Mouse (Mus musculus) embryonic facial prominence, embryonic 11.5 days (tissue): ENCODE data around the gene Nudt4. TPM values are rescaled to one million over a fixed set of nuclear protein-coding genes. Genes with fewer than 3 reads are reported as not detected.
A peak's percentile ranks its signal among the peaks of the same experiment; 100 is the strongest.

ENCODE experiments used
- ATAC-seq: fragments of 200-750 bp; cut with Nextera tagmentation; replicated peaks from 2 replicates; pipeline ENCODE4 v1.8.0; 2017; ENCODE audit warnings: low read depth; ENCODE audit not compliant: insufficient number of reproducible peaks, low FRiP score, low TSS enrichment
- DNase-seq: peaks from one replicate; pipeline ENCODE4 v3.0.0-alpha.2; 2015; ENCODE audit warnings: low spot score
- H3K27ac ChIP-seq: fragments of 300-500 bp; sonication (generic); replicated peaks from 2 replicates; pipeline ENCODE4 v1.5.1; 2014; ENCODE audit warnings: mild to moderate bottlenecking, low read depth, low read length, control low read depth
- H3K27me3 ChIP-seq: fragments of 300-500 bp; sonication (generic); 2 replicates; pipeline ENCODE4 v1.6.1; 2014; ENCODE audit warnings: mild to moderate bottlenecking, low read length, moderate library complexity, mixed read lengths; ENCODE audit not compliant: control insufficient read depth, insufficient read depth
- H3K36me3 ChIP-seq: fragments of 300-500 bp; sonication (generic); replicated peaks from 2 replicates; pipeline ENCODE4 v1.6.1; 2014; ENCODE audit warnings: low read depth, mild to moderate bottlenecking, low read length, moderate library complexity, mixed read lengths; ENCODE audit not compliant: control insufficient read depth, insufficient read depth
- H3K4me1 ChIP-seq: fragments of 300-500 bp; sonication (generic); 2 replicates; pipeline ENCODE4 v1.6.1; 2014; ENCODE audit warnings: low read length, mixed read lengths; ENCODE audit not compliant: control insufficient read depth, insufficient read depth
- H3K4me2 ChIP-seq: fragments of 300-500 bp; sonication (generic); 2 replicates; pipeline ENCODE4 v1.6.1; 2014; ENCODE audit warnings: low read depth, mild to moderate bottlenecking, control low read depth, low read length, moderate library complexity
- H3K4me3 ChIP-seq: fragments of 300-500 bp; sonication (generic); 2 replicates; pipeline ENCODE4 v1.5.1; 2014; ENCODE audit warnings: low read depth, low read length, control low read depth
- H3K9ac ChIP-seq: fragments of 300-500 bp; sonication (generic); replicated peaks from 2 replicates; pipeline ENCODE4 v1.6.1; 2014; ENCODE audit warnings: mild to moderate bottlenecking, control low read depth, low read length
- H3K9me3 ChIP-seq: fragments of 300-500 bp; sonication (generic); replicated peaks from 2 replicates; pipeline ENCODE4 v1.6.1; 2016; ENCODE audit warnings: mild to moderate bottlenecking, low read length, inconsistent platforms, mixed read lengths; ENCODE audit not compliant: control insufficient read depth
- WGBS: fragments of 180-500 bp; shearing (Covaris S2); extraction: QIAGEN DNeasy Blood & Tissue Kit; methylation state at CpG from one replicate; pipeline ENCODE4 v1.1.7; 2014; 5-methylcytosine and 5-hydroxymethylcytosine counted together
- polyA plus RNA-seq: library from polyadenylated mRNA; unstranded; fragments of >200 nt; fragmentation: Nextera tagmentation; extraction: Ambion mirVana; gene quantifications from 2 replicates; pipeline ENCODE4 v1.2.1, GENCODE M21; 2014

Nudt4 gene
- polyA plus RNA-seq, 1 experiment from 2014 or later = 142 TPM

GRCm38 (mm10) chr10:95514656-95515292 lies 49.2 kb downstream of the Nudt4 start, which contains the start of gene Ube2n:
Gene Ube2n (plus strand): TSS chr10:95515145.
- DNase-seq (peak; percentile 97), ATAC-seq (peak; percentile 97)
- under 1% methylated on average over 69 of the region's 81 CpGs for WGBS
- H3K4me3 ChIP-seq = peak within 1 kb of the TSS; percentile 100
- H3K4me1 ChIP-seq = no peaks in the 10 kb centered on the region
- peak within 1 kb of the TSS; percentile 97 for H3K9ac ChIP-seq
- no peaks in the 10 kb centered on the region for H3K9me3 ChIP-seq
- H3K4me2 ChIP-seq = peak within 1 kb of the TSS; percentile 56
- peak within 1 kb of the TSS; percentile 97 for H3K27ac ChIP-seq
- no peaks in the 10 kb centered on the region for H3K27me3 ChIP-seq
- H3K36me3 ChIP-seq = no peaks in the 10 kb centered on the region

- peak; percentile 31 for DNase-seq
- ATAC-seq = 0 out of 2 replicates have a peak, but pooled peaks have one; percentile 16
- 35% methylated on average over 15 of the region's 15 CpGs for WGBS
- H3K4me2 ChIP-seq = peak overlapping the region; percentile 51
- H3K4me3 ChIP-seq = peak overlapping the region; percentile 100
- H3K9me3 ChIP-seq = no peaks in the 10 kb centered on the region
- no peaks in the 10 kb centered on the region for H3K36me3 ChIP-seq
- no peaks in the 10 kb centered on the region for H3K27me3 ChIP-seq
- H3K4me1 ChIP-seq = no peaks in the 10 kb centered on the region
- peak overlapping the region; percentile 97 for H3K27ac ChIP-seq
- peak overlapping the region; percentile 97 for H3K9ac ChIP-seq
These were observed 50.0 kb downstream of the Nudt4 start for GRCm38 (mm10) chr10:95513768-95514556.

DNA sequence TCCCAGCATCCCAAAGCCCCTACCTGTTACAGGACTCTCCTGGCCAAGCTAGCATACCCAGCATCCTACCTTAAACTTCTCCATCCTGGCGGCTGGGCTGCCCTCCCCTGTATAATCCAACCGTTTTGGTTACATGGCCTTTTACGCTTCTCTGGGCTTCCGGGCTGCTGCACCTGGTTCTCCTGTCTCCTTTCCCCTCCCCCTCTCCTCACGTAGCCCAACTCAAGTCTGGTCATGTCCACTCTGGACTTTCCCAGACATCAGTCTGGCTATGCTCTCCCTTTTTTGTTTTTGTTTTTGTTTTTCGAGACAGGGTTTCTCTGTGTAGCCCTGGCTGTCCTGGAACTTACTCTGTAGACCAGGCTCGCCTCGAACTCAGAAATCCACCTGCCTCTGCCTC lies 51.3 kb downstream of the Nudt4 start:
- H3K4me1 ChIP-seq = no peaks in the 10 kb centered on the region
- no peak for DNase-seq
- H3K36me3 ChIP-seq = no peaks in the 10 kb centered on the region
- no peak overlapping the region for H3K9ac ChIP-seq
- no peaks in the 10 kb centered on the region for H3K9me3 ChIP-seq
- WGBS = 79% methylated on average over 8 of the region's 8 CpGs
- H3K27ac ChIP-seq = no peak overlapping the region
- H3K4me2 ChIP-seq = no peak overlapping the region
- no peaks in the 10 kb centered on the region for H3K27me3 ChIP-seq
- ATAC-seq = no peak
- no peak overlapping the region for H3K4me3 ChIP-seq

DNA sequence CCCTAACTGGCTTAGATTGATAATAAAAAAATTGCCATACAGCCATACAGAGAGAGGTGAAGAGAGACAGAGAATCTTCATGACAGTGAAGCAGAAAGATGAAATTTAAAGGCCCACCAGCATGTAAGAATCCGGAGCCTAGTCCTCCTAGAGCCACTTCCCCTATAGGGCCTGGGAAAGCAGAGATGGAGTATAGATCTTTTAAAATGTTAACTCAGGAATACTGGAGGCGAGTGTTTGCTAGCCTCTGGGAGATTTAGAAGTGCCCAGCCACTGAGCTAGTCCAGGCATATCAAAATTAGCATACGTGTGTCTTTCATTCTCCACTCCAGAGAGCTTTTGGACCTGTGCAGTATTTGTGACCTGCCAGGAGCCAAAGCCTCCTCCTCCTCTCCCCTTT lies 54.7 kb downstream of the Nudt4 start:
- H3K27ac ChIP-seq = no peak overlapping the region
- no peaks in the 10 kb centered on the region for H3K9me3 ChIP-seq
- H3K27me3 ChIP-seq = no peaks in the 10 kb centered on the region
- WGBS = 89% methylated on average over 3 of the region's 3 CpGs
- no peak for ATAC-seq
- no peak overlapping the region for H3K4me2 ChIP-seq
- no peaks in the 10 kb centered on the region for H3K36me3 ChIP-seq
- DNase-seq = no peak
- no peaks in the 10 kb centered on the region for H3K4me1 ChIP-seq
- no peak overlapping the region for H3K9ac ChIP-seq
- H3K4me3 ChIP-seq = no peak overlapping the region

DNA sequence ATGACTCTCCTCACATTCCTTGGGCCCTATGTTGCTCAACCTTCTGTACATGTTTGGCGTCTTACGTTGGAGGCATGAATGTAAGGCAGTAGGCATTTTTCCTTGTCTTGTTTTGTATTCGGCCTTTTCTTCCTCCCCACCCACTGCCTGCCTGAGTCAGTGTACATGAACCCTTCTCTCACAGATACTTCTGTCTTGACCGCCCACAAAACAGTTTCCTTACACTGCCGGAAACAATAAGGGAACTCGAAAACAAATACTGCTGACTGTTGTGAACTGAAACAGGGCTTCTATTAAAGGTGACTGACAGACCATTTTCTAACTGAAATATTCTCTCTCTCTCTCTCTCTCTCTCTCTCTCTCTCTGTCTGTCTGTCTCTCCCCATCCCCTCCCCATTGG lies 55.2 kb downstream of the Nudt4 start:
- Histone ChIP-seq H3K36me3 (no peaks in the 10 kb centered on the region), H3K9me3 (no peaks in the 10 kb centered on the region), H3K27me3 (no peaks in the 10 kb centered on the region), H3K4me2 (no peak overlapping the region), H3K4me3 (no peak overlapping the region), H3K4me1 (no peaks in the 10 kb centered on the region), H3K9ac (no peak overlapping the region), H3K27ac (no peak overlapping the region)
- 79% methylated on average over 6 of the region's 6 CpGs for WGBS
- ATAC-seq = no peak
- DNase-seq = no peak

DNA sequence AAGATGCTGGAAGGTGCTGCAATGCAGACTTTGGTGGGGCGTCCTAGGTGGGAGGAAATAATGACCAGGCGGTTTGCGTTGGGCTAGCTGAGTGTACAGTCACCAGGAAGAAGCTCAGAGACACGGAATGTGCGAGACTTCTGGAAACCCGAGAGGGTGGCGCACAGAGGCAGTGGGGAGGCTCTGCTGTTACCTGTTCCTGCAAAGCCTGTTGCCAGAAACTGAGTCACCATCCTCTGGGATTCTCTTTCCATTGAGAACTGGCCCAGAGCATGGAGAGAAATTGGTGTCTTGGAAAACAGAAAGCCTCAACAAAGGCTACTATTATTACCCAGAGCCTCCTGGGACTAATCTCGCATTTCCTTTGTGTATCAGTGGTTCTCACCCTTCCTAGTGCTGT lies 55.8 kb downstream of the Nudt4 start:
- Histone ChIP-seq H3K9ac (no peak overlapping the region), H3K4me1 (no peaks in the 10 kb centered on the region), H3K27ac (no peak overlapping the region), H3K36me3 (no peaks in the 10 kb centered on the region), H3K27me3 (no peaks in the 10 kb centered on the region), H3K9me3 (no peaks in the 10 kb centered on the region), H3K4me2 (no peak overlapping the region), H3K4me3 (no peak overlapping the region)
- 76% methylated on average over 8 of the region's 8 CpGs for WGBS
- DNase-seq = no peak
- ATAC-seq = no peak

DNA sequence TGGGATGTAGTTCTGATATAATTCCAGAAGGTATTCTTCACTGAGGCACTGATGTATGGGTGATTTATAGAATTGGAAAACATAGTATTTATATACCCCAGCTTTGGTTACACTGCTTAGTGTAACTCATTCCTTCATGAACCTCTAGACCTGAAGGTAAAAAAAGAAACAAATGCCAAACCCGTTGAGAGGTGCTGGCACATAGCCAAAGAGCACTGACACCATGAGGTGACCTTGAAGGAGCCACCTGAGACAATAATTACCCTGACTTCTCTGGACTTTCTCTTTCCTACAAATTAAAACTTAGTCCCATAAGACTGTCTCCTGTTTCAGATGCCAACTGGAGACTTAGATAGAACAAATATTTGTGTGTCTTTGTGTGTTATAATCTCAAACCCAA lies 59.6 kb downstream of the Nudt4 start:
- ATAC-seq (no peak), DNase-seq (no peak)
- Histone ChIP-seq H3K27me3 (no peaks in the 10 kb centered on the region), H3K4me2 (no peak overlapping the region), H3K9ac (no peak overlapping the region), H3K4me1 (no peaks in the 10 kb centered on the region), H3K9me3 (no peaks in the 10 kb centered on the region), H3K36me3 (no peaks in the 10 kb centered on the region), H3K27ac (no peak overlapping the region), H3K4me3 (no peak overlapping the region)
- 27% methylated on average over 1 of the region's 1 CpGs for WGBS
